In genomic region chr6:6248500-6248899, GRCm38 (mm10) we compare ENCODE assay signal across 18 mouse cellular contexts. TPM values are rescaled to one million over a fixed set of nuclear protein-coding genes. Genes with fewer than 3 reads are reported as not detected.
DNase-seq lines count a peak whose midpoint lies in the region; ATAC-seq and TF ChIP-seq lines count a peak whose summit lies in the region.
"Had no signal": no experiment of that assay in that cellular context is flagged by ENCODE, and none has a peak within 500 bp of the region (broad histone marks: within the 10 kb centered on the region; RNA-seq: fewer than 3 reads in every experiment).

No protein-coding gene starts in this region.

- no peaks in the 10 kb centered on the region for H3K36me3 ChIP-seq in forebrain, embryonic 14.5 days (ENCODE audit: control insufficient read depth, insufficient read depth, low read length)
- no peaks in the 10 kb centered on the region for H3K36me3 ChIP-seq in forebrain, embryonic 12.5 days (replicated peaks)
- no peaks in the 10 kb centered on the region for H3K36me3 ChIP-seq in lung, embryonic 14.5 days (ENCODE audit: insufficient read depth)
- H3K36me3 ChIP-seq: heart, embryonic 13.5 days had no signal

- no peak overlapping the region for H3K27ac ChIP-seq in forebrain, embryonic 14.5 days (ENCODE audit: low read depth, low read length)
- H3K27ac ChIP-seq in forebrain, embryonic 12.5 days, result no peak overlapping the region
- H3K27ac ChIP-seq in lung, embryonic 14.5 days (ENCODE audit: low read depth), result no peak overlapping the region
- H3K27ac ChIP-seq: heart, embryonic 13.5 days; liver, embryonic 14.5 days had no signal

- TF ChIP-seq CTCF in lung, embryonic 14.5 days (IDR thresholded peaks at IDR 0.05; ENCODE audit: low read depth), result no peak

- H3K4me1 ChIP-seq in forebrain, embryonic 14.5 days (ENCODE audit: control insufficient read depth, insufficient read depth, low read length), result no peaks in the 10 kb centered on the region
- H3K4me1 ChIP-seq in forebrain, embryonic 12.5 days, result no peaks in the 10 kb centered on the region
- H3K4me1 ChIP-seq in lung, embryonic 14.5 days (ENCODE audit: insufficient read depth), result no peaks in the 10 kb centered on the region
- H3K4me1 ChIP-seq: heart, embryonic 13.5 days had no signal

- WGBS in forebrain, embryonic 14.5 days, result 68% methylated on average over 7 of the region's 7 CpGs
- WGBS in forebrain, embryonic 12.5 days, result 67% methylated on average over 7 of the region's 7 CpGs
- 34% methylated on average over 7 of the region's 7 CpGs for WGBS in lung, embryonic 14.5 days

- no peak overlapping the region for H3K9ac ChIP-seq in forebrain, embryonic 14.5 days (ENCODE audit: low read length)
- H3K9ac ChIP-seq in forebrain, embryonic 12.5 days, result no peak overlapping the region
- no peak overlapping the region for H3K9ac ChIP-seq in lung, embryonic 14.5 days
- H3K9ac ChIP-seq: heart, embryonic 13.5 days; liver, embryonic 14.5 days had no signal

- H3K9me3 ChIP-seq in forebrain, embryonic 14.5 days (replicated peaks; ENCODE audit: control insufficient read depth, low read length), result no peaks in the 10 kb centered on the region
- no peaks in the 10 kb centered on the region for H3K9me3 ChIP-seq in forebrain, embryonic 12.5 days
- H3K9me3 ChIP-seq in lung, embryonic 14.5 days (ENCODE audit: low read depth, low read length), result no peaks in the 10 kb centered on the region
- H3K9me3 ChIP-seq: heart, embryonic 13.5 days had no signal

- H3K4me2 ChIP-seq in forebrain, embryonic 14.5 days (ENCODE audit: low read length), result no peak overlapping the region
- no peak overlapping the region for H3K4me2 ChIP-seq in forebrain, embryonic 12.5 days
- no peak overlapping the region for H3K4me2 ChIP-seq in lung, embryonic 14.5 days
- H3K4me2 ChIP-seq: heart, embryonic 13.5 days; midbrain, embryonic 11.5 days had no signal

- no peak overlapping the region for H3K4me3 ChIP-seq in forebrain, embryonic 14.5 days (ENCODE audit: low read depth, low read length)
- H3K4me3 ChIP-seq in forebrain, embryonic 12.5 days (replicated peaks), result no peak overlapping the region
- no peak overlapping the region for H3K4me3 ChIP-seq in lung, embryonic 14.5 days (ENCODE audit: low read depth, low read length)
- H3K4me3 ChIP-seq: heart, embryonic 13.5 days; myocyte had no signal

- no peaks in the 10 kb centered on the region for H3K27me3 ChIP-seq in forebrain, embryonic 14.5 days (replicated peaks; ENCODE audit: control insufficient read depth, insufficient read depth, low read length)
- H3K27me3 ChIP-seq in forebrain, embryonic 12.5 days, result no peaks in the 10 kb centered on the region
- H3K27me3 ChIP-seq in lung, embryonic 14.5 days (ENCODE audit: insufficient read depth, low read length), result no peaks in the 10 kb centered on the region
- H3K27me3 ChIP-seq: heart, embryonic 13.5 days had no signal

- DNase-seq in forebrain, embryonic 14.5 days (ENCODE audit: low spot score), result peak; percentile 26
- peak; percentile 30 for DNase-seq in lung, embryonic 14.5 days
- no peak for DNase-seq in lung, postnatal 14 days
- peak; percentile 51 for DNase-seq in kidney, adult 9 months
- no peak for DNase-seq in spleen, postnatal 4 days (ENCODE audit: low spot score in 2 of 2)
- no peak for DNase-seq in cerebellum, postnatal 25 days
- DNase-seq: adrenal gland, adult 8-10 months; B cell, adult 2 months; cerebellum, adult 8-10 months; heart, postnatal 4 days; lung, postnatal 36 days; spleen, adult 18-20 months had no signal

- peak; percentile 72 for ATAC-seq in forebrain, embryonic 14.5 days
- no peak; the same call in 1 of the 2 replicates for ATAC-seq in forebrain, embryonic 12.5 days (ENCODE audit: low FRiP score)
- no peak for ATAC-seq in lung, embryonic 14.5 days (ENCODE audit: insufficient read depth)
- 0 out of 2 replicates have a peak, but pooled peaks have one; percentile 22 for ATAC-seq in monocyte, adult 5-6 weeks (replicated peaks; ENCODE audit: insufficient number of reproducible peaks, low FRiP score, low TSS enrichment, poor library complexity, severe bottlenecking)

RNA-seq across cellular contexts. Expression of gene Slc25a13, which starts 31.5 kb away (rescaled TPM):
- 11.1 and 11.8 TPM in 2 replicates for polyA plus RNA-seq in forebrain, embryonic 14.5 days (2014; fragmentation: Nextera tagmentation; extraction: Ambion mirVana)
- 23.6 and 32.3 TPM in 2 replicates for polyA plus RNA-seq in forebrain, embryonic 12.5 days (2016; fragmentation: Nextera tagmentation; extraction: Ambion mirVana)
- polyA plus RNA-seq in lung, embryonic 14.5 days (2014; fragmentation: Nextera tagmentation; extraction: Ambion mirVana), result 31.7 and 33.6 TPM in 2 replicates
- total RNA-seq in monocyte, adult 5-6 weeks (2017), result 4.4 to 7.0 TPM (median 5.8 TPM) in 3 replicates

Comparison
In these comparisons a context has a peak if more than half of its experiments do, and no peak if none do; other contexts are left out.
1. ATAC-seq: peak in forebrain, embryonic 14.5 days (single experiment) and monocyte, adult 5-6 weeks (single experiment); none in forebrain, embryonic 12.5 days (single experiment) and lung, embryonic 14.5 days (single experiment).
2. DNase-seq: peak in forebrain, embryonic 14.5 days (single experiment), lung, embryonic 14.5 days (single experiment) and kidney, adult 9 months (single experiment); none in lung, postnatal 14 days (single experiment), spleen, postnatal 4 days (0 of 2) and cerebellum, postnatal 25 days (0 of 2).